17 mouse cellular contexts compared by ENCODE assay signal in genomic region chr6:87583183-87583611, GRCm38 (mm10). TPM values are rescaled to one million over a fixed set of nuclear protein-coding genes. Genes with fewer than 3 reads are reported as not detected.
DNase-seq lines count a peak whose midpoint lies in the region; ATAC-seq and TF ChIP-seq lines count a peak whose summit lies in the region.
"Had no signal": no experiment of that assay in that cellular context is flagged by ENCODE, and none has a peak within 500 bp of the region (broad histone marks: within the 10 kb centered on the region; RNA-seq: fewer than 3 reads in every experiment).

No protein-coding gene starts in this region.

- no peak for DNase-seq in heart, adult 9 months (ENCODE audit: low spot score in 2 of 2)
- DNase-seq in MEL-GATA-1-ER (ENCODE audit: extremely low read depth, low read depth), result peak; percentile 95
- DNase-seq in cerebellum, adult 2 months, result no peak
- DNase-seq in thymus, postnatal 0 days (ENCODE audit: low spot score), result no peak
- no peak for DNase-seq in urinary bladder, postnatal 10 days (ENCODE audit: low spot score)
- DNase-seq: cerebellum, adult 11-12 months had no signal

- peak overlapping the region; percentile 54 for H3K27ac ChIP-seq in heart, embryonic 15.5 days
- H3K27ac ChIP-seq in cerebellum, adult 2 months (ENCODE audit: insufficient read depth, low read length), result no peak overlapping the region
- H3K27ac ChIP-seq: embryonic facial prominence, embryonic 10.5 days; forebrain, embryonic 12.5 days; hindbrain, embryonic 14.5 days; limb, embryonic 12.5 days; neural tube, embryonic 12.5 days had no signal

- H3K4me1 ChIP-seq in heart, embryonic 15.5 days (replicated peaks), result peaks cover 23% of the 10 kb centered on the region
- H3K4me1 ChIP-seq in cerebellum, adult 2 months (ENCODE audit: control insufficient read depth, insufficient read depth, low read length), result no peaks in the 10 kb centered on the region

- no peak for TF ChIP-seq POLR2A in cerebellum, adult 2 months (IDR thresholded peaks at IDR 0.05; ENCODE audit: borderline replicate concordance, insufficient read depth, low read length)

- peaks cover 26% of the 10 kb centered on the region for H3K27me3 ChIP-seq in heart, embryonic 15.5 days
- H3K27me3 ChIP-seq in cerebellum, adult 2 months (ENCODE audit: control insufficient read depth, insufficient read depth, low read length), result no peaks in the 10 kb centered on the region
- H3K27me3 ChIP-seq: Patski had no signal

- ATAC-seq in heart, embryonic 15.5 days (replicated peaks; ENCODE audit: insufficient number of reproducible peaks, insufficient read depth, low FRiP score, low read depth), result peak; percentile 66
- peak; percentile 49 to 61; a peak in 3 of 4 replicates for ATAC-seq in hematopoietic stem cell, adult 5-6 weeks (replicated peaks in 1 of 2; ENCODE audit: insufficient read depth in 1 of 2, low FRiP score in 2 of 2, low TSS enrichment in 1 of 2, low read depth in 1 of 2, poor library complexity in 2 of 2, severe bottlenecking in 2 of 2)
- ATAC-seq in megakaryocyte progenitor cell, adult 5-6 weeks (replicated peaks; ENCODE audit: poor library complexity), result peak; percentile 95

- H3K4me3 ChIP-seq in heart, embryonic 15.5 days, result no peak overlapping the region
- no peak overlapping the region for H3K4me3 ChIP-seq in cerebellum, adult 2 months (replicated peaks; ENCODE audit: insufficient read depth, low read depth, low read length)
- H3K4me3 ChIP-seq: embryonic facial prominence, embryonic 10.5 days; forebrain, embryonic 12.5 days; kidney, embryonic 15.5 days; limb, embryonic 12.5 days; neural tube, embryonic 12.5 days had no signal

- H3K9ac ChIP-seq in heart, embryonic 15.5 days, result no peak overlapping the region
- H3K9ac ChIP-seq: forebrain, embryonic 12.5 days; hindbrain, embryonic 14.5 days; kidney, embryonic 15.5 days; limb, embryonic 12.5 days; neural tube, embryonic 12.5 days had no signal

- no peak for TF ChIP-seq CTCF in cerebellum, adult 2 months (IDR thresholded peaks at IDR 0.05; ENCODE audit: borderline replicate concordance, insufficient read depth, low read depth, low read length)

- no peaks in the 10 kb centered on the region for H3K36me3 ChIP-seq in heart, embryonic 15.5 days
- H3K36me3 ChIP-seq: embryonic facial prominence, embryonic 10.5 days; kidney, embryonic 15.5 days; limb, embryonic 12.5 days had no signal

- H3K9me3 ChIP-seq in heart, embryonic 15.5 days (replicated peaks), result no peaks in the 10 kb centered on the region
- H3K9me3 ChIP-seq: embryonic facial prominence, embryonic 10.5 days; forebrain, embryonic 12.5 days; kidney, embryonic 15.5 days; limb, embryonic 12.5 days; neural tube, embryonic 12.5 days had no signal

- WGBS in heart, embryonic 15.5 days, result 75% methylated on average over 1 of the region's 1 CpGs
- WGBS in cerebellum, adult 2 months, result 100% methylated on average over 1 of the region's 1 CpGs

- H3K4me2 ChIP-seq in heart, embryonic 15.5 days, result no peak overlapping the region
- H3K4me2 ChIP-seq: forebrain, embryonic 12.5 days; hindbrain, embryonic 14.5 days; kidney, embryonic 15.5 days; limb, embryonic 12.5 days; midbrain, embryonic 11.5 days; neural tube, embryonic 12.5 days had no signal

RNA-seq across cellular contexts. Expression of gene Prokr1, which starts 7.3 kb away (rescaled TPM):
- 1.3 and 1.9 TPM in 2 replicates for polyA plus RNA-seq in heart, embryonic 15.5 days (2015; fragmentation: Nextera tagmentation; extraction: Ambion mirVana)
- total RNA-seq in hematopoietic stem cell, adult 5-6 weeks (2017), result 0.06 and 0.55 TPM in 2 replicates
- 0.34 and 0.37 TPM in 2 replicates for total RNA-seq in megakaryocyte progenitor cell, adult 5-6 weeks (2015)
- 0.17 and 0.24 TPM in 2 replicates for total RNA-seq in megakaryocyte progenitor cell, adult 5-6 weeks (2017)
- 0.03 and 0.13 TPM in 2 replicates for polyA plus RNA-seq in cerebellum, adult 2 months (2012; rRNA removed)
- 0.07 and 0.21 TPM in 2 replicates for polyA plus RNA-seq in thymus, postnatal 0 days (2015; fragmentation: Nextera tagmentation; extraction: Ambion mirVana)

RNA-seq across cellular contexts. Expression of gene Arhgap25, which starts 50.1 kb away (rescaled TPM):
- 3.5 and 4.7 TPM in 2 replicates for polyA plus RNA-seq in heart, embryonic 15.5 days (2015; fragmentation: Nextera tagmentation; extraction: Ambion mirVana)
- 59.3 and 82.2 TPM in 2 replicates for total RNA-seq in hematopoietic stem cell, adult 5-6 weeks (2017)
- 7.0 and 11.0 TPM in 2 replicates for total RNA-seq in megakaryocyte progenitor cell, adult 5-6 weeks (2015)
- total RNA-seq in megakaryocyte progenitor cell, adult 5-6 weeks (2017), result 23.0 and 30.6 TPM in 2 replicates
- polyA plus RNA-seq in cerebellum, adult 2 months (2012; rRNA removed), result 0.39 and 0.70 TPM in 2 replicates
- polyA plus RNA-seq in thymus, postnatal 0 days (2015; fragmentation: Nextera tagmentation; extraction: Ambion mirVana), result 34.5 and 34.6 TPM in 2 replicates
